In the genomic region with DNA sequence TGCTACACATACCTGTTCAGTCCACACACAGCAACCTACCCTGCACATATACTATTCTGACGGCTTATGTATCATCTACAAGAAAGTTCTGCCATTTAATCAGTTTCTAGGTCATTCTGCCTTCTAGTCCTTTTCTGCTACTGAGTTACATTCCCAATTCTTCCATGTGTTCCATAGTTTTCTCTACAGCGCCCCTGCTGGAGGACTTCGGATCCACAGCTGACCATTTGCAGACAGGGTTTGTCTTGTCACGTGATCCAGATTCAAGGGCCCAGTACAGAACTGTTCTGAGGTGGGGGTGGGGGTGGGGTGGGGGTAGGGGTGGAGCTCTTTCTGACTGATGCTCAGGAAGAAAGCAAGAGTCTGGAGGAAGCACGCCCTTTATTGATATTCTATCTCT, we compare ENCODE assay signal across 8 mouse cellular contexts.
DNase-seq lines count a peak whose midpoint lies in the region; ATAC-seq and TF ChIP-seq lines count a peak whose summit lies in the region.
"Had no signal": no experiment of that assay in that cellular context is flagged by ENCODE, and none has a peak within 500 bp of the region (broad histone marks: within the 10 kb centered on the region; RNA-seq: fewer than 3 reads in every experiment).

No protein-coding gene starts in this region.

- H3K4me3 ChIP-seq in forebrain, postnatal 0 days (ENCODE audit: low read depth, low read length), result no peak overlapping the region
- H3K4me3 ChIP-seq: erythroblast, embryonic 14.5 days had no signal

- H3K4me1 ChIP-seq in forebrain, postnatal 0 days (ENCODE audit: insufficient read depth), result no peaks in the 10 kb centered on the region

- TF ChIP-seq CTCF in forebrain, postnatal 0 days (IDR thresholded peaks at IDR 0.05; ENCODE audit: low read depth), result peak; percentile 30

- H3K9ac ChIP-seq in forebrain, postnatal 0 days, result no peak overlapping the region

- no peaks in the 10 kb centered on the region for H3K9me3 ChIP-seq in forebrain, postnatal 0 days (ENCODE audit: low read length)

- H3K27ac ChIP-seq in forebrain, postnatal 0 days (ENCODE audit: low read depth, low read length), result no peak overlapping the region

- H3K4me2 ChIP-seq in forebrain, postnatal 0 days (ENCODE audit: low read depth), result no peak overlapping the region

- H3K36me3 ChIP-seq in forebrain, postnatal 0 days (ENCODE audit: insufficient read depth), result no peaks in the 10 kb centered on the region

- DNase-seq in layer of hippocampus, postnatal 10 days (ENCODE audit: low spot score in 2 of 2), result peak; percentile 34 to 35
- no peak for DNase-seq in layer of hippocampus, postnatal 14 days (ENCODE audit: low spot score in 2 of 2)
- DNase-seq in adrenal gland, postnatal 25 days, result peak; percentile 9
- peak; percentile 9 for DNase-seq in forebrain, postnatal 0 days
- peak; percentile 41 for DNase-seq in lung, postnatal 10 days
- no peak for DNase-seq in spleen, postnatal 4 days (ENCODE audit: low spot score in 2 of 2)

- no peaks in the 10 kb centered on the region for H3K27me3 ChIP-seq in forebrain, postnatal 0 days (ENCODE audit: insufficient read depth, low read length)

- ATAC-seq in forebrain, postnatal 0 days, result no peak
- ATAC-seq in megakaryocyte, adult 5-6 weeks (ENCODE audit: poor library complexity, severe bottlenecking), result no peak

- 45% methylated on average over 5 of the region's 5 CpGs for WGBS in forebrain, postnatal 0 days

Comparison
In these comparisons a context has a peak if more than half of its experiments do, and no peak if none do; other contexts are left out.
1. DNase-seq: peak in layer of hippocampus, postnatal 10 days (2 of 2), adrenal gland, postnatal 25 days (single experiment), forebrain, postnatal 0 days (single experiment) and lung, postnatal 10 days (single experiment); none in layer of hippocampus, postnatal 14 days (0 of 2) and spleen, postnatal 4 days (0 of 2).